Mouse (Mus musculus) adrenal gland, adult 18-20 months (tissue): ENCODE measurements around the gene Utp3. TPM values are rescaled to one million over a fixed set of nuclear protein-coding genes. Genes with fewer than 3 reads are reported as not detected.

ENCODE experiments used
- DNase-seq, 2 experiments: peaks; one replicate each; pipeline ENCODE4 v3.0.0; 2021 to 2022; ENCODE audit warnings: low spot score in 2 of 2
- total RNA-seq, 2 experiments: library from RNA; stranded (reverse); gene quantifications; 1 replicate in 1 of 2; 2 replicates in 1 of 2; pipeline ENCODE4 v1.2.3; 2021

Gene Utp3
- total RNA-seq, 2 experiments from 2014 or later: 31.4 to 39.5 TPM

GRCm38 (mm10) chr5:88604641-88605358, 50.5 kb downstream of the Utp3 start:
- no peak for DNase-seq

Other genes starting within 250 kb of the Utp3 start
- not detected for gene Prol1, start 237.2 kb upstream of the Utp3 start, total RNA-seq
- gene Amtn, start 178.4 kb upstream of the Utp3 start, total RNA-seq: not detected
- not detected for gene Ambn, start 98.5 kb upstream of the Utp3 start, total RNA-seq
- gene Enam, start 66.5 kb upstream of the Utp3 start, total RNA-seq: not detected
- 1 to 10 TPM in 1 of 2 experiments, under 1 TPM in 1; 0.66 to 4.7 TPM for gene Jchain, start 26.6 kb upstream of the Utp3 start, total RNA-seq
- gene Rufy3, start 10.6 kb downstream of the Utp3 start, total RNA-seq: 10 to 100 TPM; 21.1 to 26.7 TPM
- gene Grsf1, start 121.7 kb downstream of the Utp3 start, total RNA-seq: 100 to 1,000 TPM; 120 to 143 TPM
- gene Mob1b, start 166.4 kb downstream of the Utp3 start, total RNA-seq: 10 to 100 TPM; 33.9 to 41.5 TPM
- gene Dck, start 210.5 kb downstream of the Utp3 start, total RNA-seq: 1 to 10 TPM; 2.8 to 3.4 TPM